Mouse (Mus musculus) heart, postnatal 0 days (tissue): ENCODE results near the gene Pvr.

Experiments
- CTCF ChIP-seq: IDR thresholded peaks from 2 replicates; pipeline ENCODE4 v1.5.1; 2016; ENCODE audit warnings: antibody characterized with exemption, control low read depth, low read depth
- EP300 ChIP-seq: IDR thresholded peaks from 2 replicates; pipeline ENCODE4 v1.6.1; 2016; ENCODE audit warnings: antibody characterized with exemption, low read depth

DNA sequence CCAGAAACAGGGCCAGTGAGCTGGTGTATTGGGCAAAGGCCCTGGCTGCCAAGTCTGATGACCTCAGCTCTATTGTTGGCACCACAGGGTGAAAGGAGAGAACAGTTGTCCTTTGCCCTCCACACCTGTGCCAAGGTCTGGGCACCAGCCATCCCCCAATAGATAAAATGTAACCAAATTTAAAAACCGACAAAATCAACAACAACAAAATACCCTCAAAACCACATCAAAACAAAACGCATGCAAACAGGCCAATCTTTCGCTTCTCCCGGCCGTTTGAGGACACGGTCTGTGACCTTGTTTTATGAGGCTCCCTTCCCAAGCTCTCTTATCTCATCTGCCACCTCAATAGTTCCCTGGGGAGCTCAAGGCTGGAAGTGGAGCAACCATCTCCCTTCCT lies 54.5 kb downstream of the Pvr start:
- TF ChIP-seq CTCF, result no peak
- no peak for TF ChIP-seq EP300
